Mouse (Mus musculus) spleen, adult 10 weeks (tissue): ENCODE results near the gene Olfr1002. TPM values are rescaled to one million over a fixed set of nuclear protein-coding genes. Genes with fewer than 3 reads are reported as not detected.

Experiments used
- polyA plus RNA-seq: library from polyadenylated mRNA; stranded (reverse); fragments of 350-450 nt; fragmentation: Illumina TruSeq; extraction: RNeasy Lipid Tissue Mini Kit (QIAGEN cat#74804); gene quantifications from one replicate; pipeline ENCODE4 v1.2.3, GENCODE M21; 2015; ENCODE audit warnings: low replicate concordance; ENCODE audit not compliant: insufficient read depth

Gene Olfr1002
- not detected for polyA plus RNA-seq

GRCm38 (mm10) chr2:85650604-85651003, at the start of gene Olfr1002:
Gene Olfr1002, minus strand, starts transcription at chr2:85650704.

GRCm38 (mm10) chr2:85689131-85689530, 38.6 kb upstream of the Olfr1002 start, which contains the start of gene Olfr1008:
Gene Olfr1008, plus strand, starts transcription at chr2:85689431.

GRCm38 (mm10) chr2:85678667-85679066, 28.2 kb upstream of the Olfr1002 start, which contains the start of gene Olfr1006:
Gene Olfr1006, minus strand, starts transcription at chr2:85678767.

GRCm38 (mm10) chr2:85664355-85664754, 13.9 kb upstream of the Olfr1002 start, which contains the start of gene Olfr154:
Gene Olfr154, minus strand, starts transcription at chr2:85664455.

GRCm38 (mm10) chr2:85611803-85612202, 38.7 kb downstream of the Olfr1002 start, which contains the start of gene Olfr1000:
Gene Olfr1000, minus strand, starts transcription at chr2:85611903.

Other genes starting within 250 kb of the Olfr1002 start
- gene Olfr992, start 241.2 kb downstream of the Olfr1002 start, polyA plus RNA-seq = not detected
- not detected for gene Olfr993, start 235.8 kb downstream of the Olfr1002 start, polyA plus RNA-seq
- not detected for gene Olfr994, start 214.3 kb downstream of the Olfr1002 start, polyA plus RNA-seq
- not detected for gene Olfr995, start 207.1 kb downstream of the Olfr1002 start, polyA plus RNA-seq
- gene 4833423E24Rik, start 131.7 kb downstream of the Olfr1002 start, polyA plus RNA-seq = not detected
- not detected for gene Olfr996, start 71.5 kb downstream of the Olfr1002 start, polyA plus RNA-seq
- not detected for gene Olfr998, start 61.8 kb downstream of the Olfr1002 start, polyA plus RNA-seq
- gene Olfr1000, start 38.8 kb downstream of the Olfr1002 start, polyA plus RNA-seq = not detected
- gene Olfr154, start 13.8 kb upstream of the Olfr1002 start, polyA plus RNA-seq = not detected
- not detected for gene Olfr1006, start 28.1 kb upstream of the Olfr1002 start, polyA plus RNA-seq
- gene Olfr1008, start 38.7 kb upstream of the Olfr1002 start, polyA plus RNA-seq = not detected
- not detected for gene Olfr1009, start 64.7 kb upstream of the Olfr1002 start, polyA plus RNA-seq
- not detected for gene Olfr1012, start 112.1 kb upstream of the Olfr1002 start, polyA plus RNA-seq
- gene Olfr1013, start 116.4 kb upstream of the Olfr1002 start, polyA plus RNA-seq = not detected
- not detected for gene Olfr1014, start 122.0 kb upstream of the Olfr1002 start, polyA plus RNA-seq
- not detected for gene Olfr1015, start 131.3 kb upstream of the Olfr1002 start, polyA plus RNA-seq
- gene Olfr1016, start 151.8 kb upstream of the Olfr1002 start, polyA plus RNA-seq = not detected
- not detected for gene Olfr1018, start 167.8 kb upstream of the Olfr1002 start, polyA plus RNA-seq
- gene Olfr1019, start 194.8 kb upstream of the Olfr1002 start, polyA plus RNA-seq = not detected
- not detected for gene Olfr1020, start 196.3 kb upstream of the Olfr1002 start, polyA plus RNA-seq
- not detected for gene Olfr1022, start 217.9 kb upstream of the Olfr1002 start, polyA plus RNA-seq
- gene Olfr1023, start 234.9 kb upstream of the Olfr1002 start, polyA plus RNA-seq = not detected